Mouse (Mus musculus) urinary bladder, postnatal 36 days (tissue): ENCODE measurements around the gene Inpp5a.
A peak's percentile ranks its signal among the peaks of the same experiment; 100 is the strongest.

ENCODE experiments used
- DNase-seq, 2 experiments: peaks; one replicate each; pipeline ENCODE4 v3.0.0; 2022; ENCODE audit warnings: low spot score in 2 of 2, mixed read lengths in 1 of 2

Inpp5a gene

DNA sequence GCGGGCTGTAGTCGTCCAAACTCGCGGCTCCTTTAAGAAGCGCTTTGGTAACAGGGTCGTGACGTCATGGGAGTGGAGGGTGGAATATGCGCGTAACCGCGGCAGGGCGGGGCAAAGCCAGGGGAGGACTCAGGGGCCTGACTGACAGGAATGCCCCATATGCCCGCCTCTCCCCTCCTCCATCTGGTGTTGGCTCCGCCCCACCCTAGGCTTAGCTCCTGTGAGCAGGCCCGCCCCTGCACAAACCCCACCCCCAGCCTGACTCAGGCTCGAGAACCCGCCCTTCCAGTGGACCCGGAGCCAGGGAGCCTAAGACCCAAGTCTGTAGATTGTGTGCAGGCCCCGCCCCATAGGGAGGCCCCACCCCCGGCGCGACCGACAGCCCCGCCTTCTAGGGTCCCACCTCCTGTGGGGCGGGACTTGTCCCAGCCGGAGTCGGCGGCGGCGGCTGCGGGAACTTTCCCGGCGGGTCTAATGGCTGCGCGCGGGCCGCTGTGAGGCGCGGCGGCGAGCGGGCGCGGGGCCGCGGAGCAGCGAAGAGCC, at the start of gene Inpp5a:
Gene Inpp5a, plus strand, starts transcription at position 440 of the 543 bp plus-strand sequence.
- peak; percentile 98 to 99 for DNase-seq

- no peak for DNase-seq
These were observed 49.7 kb upstream of the Inpp5a start for GRCm38 (mm10) chr7:139339184-139339583.

DNA sequence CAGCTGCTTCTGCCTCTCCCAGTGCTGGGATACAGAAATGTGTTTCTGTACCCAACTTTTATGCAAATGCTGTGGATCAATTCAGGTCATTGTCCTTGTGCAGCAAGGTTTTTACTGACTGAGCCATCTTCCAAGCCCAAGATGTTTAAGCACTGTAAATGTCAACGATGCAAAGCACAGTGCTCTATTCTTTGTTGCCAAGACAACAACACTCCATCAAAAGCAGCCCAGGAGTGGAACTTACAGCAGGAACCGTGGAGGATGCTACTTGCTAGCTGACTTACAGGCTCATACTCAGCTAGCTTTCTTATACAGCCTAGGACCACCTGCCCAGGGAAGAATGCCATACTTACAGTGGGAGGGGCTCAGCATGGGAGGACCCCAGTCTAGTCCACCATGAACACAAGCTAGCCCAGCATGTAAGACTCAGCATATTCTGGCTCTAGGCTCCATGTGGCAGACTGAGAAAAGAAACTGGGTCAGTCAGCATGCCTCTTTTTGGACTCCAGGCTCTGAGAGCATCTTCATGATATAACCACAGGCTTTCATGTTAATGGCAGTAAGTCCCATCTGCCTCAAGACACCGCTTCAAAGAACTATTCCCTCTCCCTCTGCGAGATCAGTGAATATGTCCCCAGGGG, 47.8 kb upstream of the Inpp5a start:
- no peak for DNase-seq

GRCm38 (mm10) chr7:139342809-139343208, 46.1 kb upstream of the Inpp5a start:
- DNase-seq, result no peak

DNA sequence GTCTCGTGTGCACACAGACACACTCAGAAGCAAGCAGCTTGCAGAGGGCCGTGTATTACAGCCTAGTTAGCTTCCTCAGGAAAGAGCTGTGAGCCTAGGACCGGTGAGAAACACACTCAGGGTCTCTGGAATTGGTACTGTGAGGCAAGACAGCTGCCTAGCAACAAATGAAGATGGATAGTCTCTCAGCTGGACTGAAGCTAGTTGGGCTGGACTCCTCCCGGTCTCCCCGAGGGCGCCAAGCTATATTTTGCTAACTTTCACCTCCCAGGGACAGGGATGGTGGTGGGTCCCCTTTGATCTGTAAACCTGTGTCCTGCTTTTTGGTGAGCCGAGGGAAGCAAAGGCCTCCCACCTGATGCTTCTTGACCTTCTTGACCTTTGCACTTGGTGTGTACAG, 41.9 kb upstream of the Inpp5a start:
- DNase-seq, result no peak

DNA sequence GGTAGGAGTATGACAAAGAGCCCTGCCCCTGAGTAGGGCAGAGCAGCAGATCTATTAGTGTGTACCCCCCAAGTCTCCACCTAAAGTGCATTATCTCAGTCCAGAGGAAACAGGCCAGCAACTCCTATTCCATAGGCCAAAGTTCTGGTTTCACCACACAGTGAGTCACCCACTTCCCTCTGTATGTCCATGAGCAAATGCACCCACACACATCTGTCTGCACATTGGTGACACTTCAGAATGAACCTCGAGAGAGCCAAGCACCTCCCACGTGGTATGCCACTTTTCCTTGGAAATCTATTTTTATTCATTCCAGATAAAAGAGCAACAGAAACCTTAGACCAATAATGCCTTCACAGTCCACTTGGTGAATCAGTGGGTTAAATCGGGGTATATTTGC, 38.3 kb upstream of the Inpp5a start:
- DNase-seq, result no peak

- DNase-seq, result no peak
These were observed 34.4 kb upstream of the Inpp5a start for GRCm38 (mm10) chr7:139354370-139355139.

DNA sequence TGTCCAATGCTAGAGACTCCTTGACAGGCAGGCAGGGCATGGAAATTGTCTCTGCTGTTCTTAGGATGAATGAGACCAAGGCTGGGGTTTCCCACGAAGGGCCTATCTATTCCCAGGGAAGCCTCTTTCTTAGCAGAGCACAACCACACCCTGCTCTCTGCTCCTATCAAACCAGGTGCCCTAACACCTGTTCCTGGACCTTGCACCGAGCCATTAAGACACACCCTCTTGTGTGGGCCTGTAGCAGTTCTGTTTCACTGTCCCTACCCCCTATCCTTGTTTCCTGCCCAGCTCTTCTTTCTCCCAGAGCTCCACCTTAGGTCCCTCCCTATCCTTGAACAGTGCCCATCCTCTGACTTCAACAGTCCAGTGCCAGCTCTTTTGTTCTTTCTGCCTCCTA, 31.9 kb upstream of the Inpp5a start:
- DNase-seq, result no peak

DNA sequence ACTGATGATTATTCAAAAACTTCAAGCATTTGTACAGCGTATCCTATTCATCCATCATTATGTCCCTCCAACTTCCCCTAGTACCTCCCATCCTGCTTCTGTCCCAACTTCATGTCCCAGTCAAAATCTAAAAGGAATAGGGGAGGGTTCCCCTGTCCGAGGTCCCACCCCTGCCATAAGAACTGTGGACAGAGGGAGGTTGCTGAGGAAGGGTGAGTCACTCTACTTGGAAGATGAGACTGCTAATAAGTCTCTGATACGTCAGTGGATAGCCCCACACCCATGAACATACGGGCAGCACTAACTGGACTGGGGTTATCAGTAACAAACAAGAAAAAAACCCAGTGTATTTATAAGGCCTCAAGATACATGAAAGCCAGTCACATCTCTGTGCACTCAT, 29.0 kb upstream of the Inpp5a start:
- no peak for DNase-seq

DNA sequence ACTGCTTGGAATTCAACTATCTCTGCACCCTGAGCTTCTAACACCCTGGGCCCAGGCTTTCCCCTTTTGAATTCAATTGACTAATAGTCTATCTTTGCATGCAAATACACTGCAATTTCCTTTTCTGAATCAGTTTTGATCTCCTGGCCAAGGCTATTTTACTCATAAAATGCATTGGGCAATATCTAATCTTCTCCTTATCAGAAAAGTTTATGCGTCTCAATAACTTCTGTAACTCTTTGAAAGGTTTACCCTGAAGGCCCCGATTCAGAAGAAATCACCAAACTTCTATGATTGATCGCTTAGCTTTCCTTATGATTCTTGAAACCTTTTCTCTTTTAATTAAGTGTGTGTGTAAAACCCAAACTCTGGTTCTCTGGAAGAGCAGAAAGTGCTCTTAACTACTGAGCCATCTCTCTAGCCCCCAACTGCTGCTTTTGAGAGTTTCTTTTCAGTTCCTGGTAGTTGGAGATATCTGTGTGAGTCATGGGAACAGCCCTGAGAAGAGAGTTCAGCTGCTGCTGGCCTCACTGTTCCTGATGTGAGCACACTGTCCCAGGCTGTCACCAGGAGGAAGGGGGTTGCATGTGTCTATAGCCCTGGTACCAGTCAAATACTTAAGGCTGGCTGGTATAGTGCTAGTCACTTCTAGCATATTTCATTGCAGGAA, 27.9 kb upstream of the Inpp5a start:
- DNase-seq, result no peak

DNA sequence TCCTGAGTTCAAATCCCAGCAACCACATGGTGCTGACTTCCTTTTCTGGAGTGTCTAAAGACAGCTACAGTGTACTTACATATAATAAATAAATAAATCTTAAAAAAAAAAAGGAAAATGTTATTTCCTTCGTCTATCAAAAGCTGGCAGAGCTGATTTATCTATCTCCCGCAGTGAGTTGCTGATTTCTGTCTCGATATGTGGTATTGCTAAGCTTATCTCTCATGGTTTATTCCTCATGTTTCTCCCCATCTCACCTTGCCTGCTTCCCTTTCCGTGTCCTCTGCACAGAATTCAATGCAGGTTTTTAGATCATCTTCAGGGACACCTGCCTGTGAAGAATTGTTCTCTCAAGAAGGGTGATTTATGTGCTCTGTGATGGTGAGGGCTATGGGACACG, 27.1 kb upstream of the Inpp5a start:
- DNase-seq, result no peak

DNA sequence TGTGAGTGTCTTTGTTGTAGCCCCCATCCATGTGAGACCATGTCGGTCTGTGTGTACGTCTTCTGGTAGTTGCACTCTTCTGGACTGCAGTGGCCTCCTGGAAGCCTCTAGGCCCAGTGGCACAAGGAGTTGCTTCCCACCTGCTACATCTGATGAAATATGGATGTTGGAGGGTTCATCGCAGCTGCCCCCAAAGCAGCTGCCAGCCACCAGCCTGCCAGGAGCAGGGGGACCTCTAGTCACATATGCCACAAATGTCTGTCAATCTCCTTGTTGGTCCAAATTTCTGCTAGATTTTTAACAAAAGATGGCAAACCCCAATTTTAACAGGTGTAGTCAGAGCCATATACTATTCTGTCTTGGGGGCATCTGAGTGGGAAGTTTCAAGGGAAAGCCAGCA, 26.4 kb upstream of the Inpp5a start:
- DNase-seq, result no peak

GRCm38 (mm10) chr7:139363281-139364004, 25.5 kb upstream of the Inpp5a start:
- no peak for DNase-seq

GRCm38 (mm10) chr7:139364005-139364557, 24.8 kb upstream of the Inpp5a start:
- DNase-seq, result peak; percentile 47 to 69

DNA sequence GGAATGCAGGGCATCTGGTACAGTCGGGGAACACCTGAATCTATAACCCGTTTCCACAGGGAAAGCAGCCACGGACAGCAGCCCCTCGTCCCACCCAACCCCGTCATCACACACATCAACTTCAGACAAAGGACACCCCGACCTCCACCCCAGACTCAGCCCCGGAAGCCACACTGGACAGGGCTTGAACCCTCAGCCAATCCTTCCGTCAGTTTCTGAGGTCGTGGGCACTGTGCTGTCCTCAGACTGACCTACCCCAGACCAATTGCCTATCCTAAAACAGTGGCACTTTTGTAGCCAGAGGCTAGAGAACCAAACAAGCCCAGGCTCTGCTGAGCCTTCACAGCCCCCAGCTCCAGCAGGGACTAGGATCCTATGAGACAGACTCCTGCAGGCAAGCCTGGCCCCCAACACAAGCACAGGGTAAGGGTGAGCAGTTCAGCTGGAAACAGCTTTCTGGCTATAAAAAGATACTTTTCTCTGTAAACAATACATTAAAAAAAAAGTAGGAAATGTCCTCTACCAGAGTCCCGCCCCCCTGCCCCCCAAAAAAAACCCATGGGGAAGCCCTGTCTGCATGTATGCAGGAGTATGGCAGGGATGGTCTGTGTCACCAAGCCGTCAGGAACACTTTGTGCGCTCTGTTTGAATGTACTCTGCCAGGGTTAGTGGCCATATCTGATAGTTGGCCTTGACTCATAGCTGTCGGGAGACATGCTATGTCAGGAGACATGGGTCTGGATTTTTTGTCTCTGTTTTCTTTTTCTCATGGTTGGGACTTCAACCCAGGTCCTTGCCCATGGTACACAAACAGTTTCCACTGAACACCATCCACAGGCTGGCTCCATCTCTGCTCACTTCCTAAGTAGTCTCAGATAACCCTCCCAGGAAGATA, 23.7 kb upstream of the Inpp5a start:
- DNase-seq, result no peak

GRCm38 (mm10) chr7:139366131-139366530, 22.8 kb upstream of the Inpp5a start:
- no peak for DNase-seq

- no peak for DNase-seq
These were observed 22.4 kb upstream of the Inpp5a start for GRCm38 (mm10) chr7:139366549-139366948.

DNA sequence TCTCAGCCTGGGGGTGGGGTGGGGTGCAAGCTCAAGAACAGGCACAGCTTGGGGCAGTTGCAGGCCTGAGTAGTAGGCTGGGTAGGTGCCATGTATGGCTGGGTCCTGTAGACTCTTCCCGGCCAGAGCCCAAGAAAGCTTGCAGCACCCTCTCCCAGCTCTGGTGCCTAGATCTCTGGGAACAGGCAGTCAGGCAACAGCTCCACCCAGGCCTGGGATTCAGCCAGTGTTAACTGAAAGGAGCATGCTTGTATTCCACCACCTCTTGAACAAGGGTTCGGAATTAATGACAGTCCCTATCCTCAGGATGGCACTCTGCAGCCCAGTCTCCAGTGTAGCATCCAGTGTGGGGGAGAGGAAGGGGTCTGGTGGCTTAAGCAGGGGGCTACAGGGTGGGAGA, 20.7 kb upstream of the Inpp5a start:
- DNase-seq, result no peak

GRCm38 (mm10) chr7:139368722-139369380, 20.1 kb upstream of the Inpp5a start:
- DNase-seq, result peak in 1 of 2 experiments; percentile 76

DNA sequence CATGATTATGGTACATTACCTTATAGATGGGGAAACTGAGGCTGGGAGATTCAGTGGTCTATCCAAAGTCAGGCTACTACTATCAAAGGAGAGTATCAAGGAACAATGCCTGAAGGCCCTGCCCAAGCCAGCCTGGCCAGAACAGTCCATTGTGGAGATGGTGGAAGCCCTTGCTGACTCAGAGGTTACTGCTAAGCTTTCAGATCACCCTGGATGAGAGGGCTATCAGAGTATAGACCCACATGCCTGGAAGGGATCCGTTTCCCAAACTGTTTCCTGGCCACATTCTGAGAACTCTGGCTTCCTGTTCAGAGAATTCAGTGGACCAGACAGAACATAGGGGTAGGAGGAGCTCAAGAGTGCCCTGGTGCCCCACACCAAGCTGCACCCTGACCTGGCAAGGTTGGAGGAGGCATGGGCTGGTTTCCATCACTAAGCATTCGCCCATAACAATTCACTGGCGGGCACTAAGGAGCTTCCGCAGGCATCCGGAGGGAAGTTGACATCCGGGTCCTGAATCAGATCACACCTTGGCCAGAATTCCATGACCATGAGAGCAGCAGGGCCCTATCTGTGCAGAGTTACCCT, 19.3 kb upstream of the Inpp5a start:
- no peak for DNase-seq
